Mouse (Mus musculus) c-Kit-negative CD71-positive TER-119-positive erythroid progenitor cells, embryonic 14.5 days (primary cell): ENCODE results near the gene Zfp664.
A peak's percentile ranks its signal among the peaks of the same experiment; 100 is the strongest.

Experiments
- DNase-seq: peaks from one replicate; pipeline ENCODE4 v3.0.0-alpha.2; 2013; ENCODE audit warnings: low read depth, low spot score

Zfp664 gene

GRCm38 (mm10) chr5:124872033-124872432, 9.5 kb downstream of the Zfp664 start:
- no peak for DNase-seq

- no peak for DNase-seq
Measured at GRCm38 (mm10) chr5:124873096-124873495, 10.6 kb downstream of the Zfp664 start.

GRCm38 (mm10) chr5:124873890-124874601, 11.6 kb downstream of the Zfp664 start:
- DNase-seq, result no peak

GRCm38 (mm10) chr5:124879251-124879650, 16.8 kb downstream of the Zfp664 start:
- no peak for DNase-seq

GRCm38 (mm10) chr5:124879801-124880200, 17.3 kb downstream of the Zfp664 start:
- DNase-seq, result no peak

- DNase-seq, result no peak
Measured at GRCm38 (mm10) chr5:124883877-124884276, 21.4 kb downstream of the Zfp664 start.

- DNase-seq, result no peak
Measured at GRCm38 (mm10) chr5:124888661-124889060, 26.2 kb downstream of the Zfp664 start.

GRCm38 (mm10) chr5:124891921-124892370, 29.5 kb downstream of the Zfp664 start:
- no peak for DNase-seq

GRCm38 (mm10) chr5:124896135-124896534, 33.6 kb downstream of the Zfp664 start:
- no peak for DNase-seq

GRCm38 (mm10) chr5:124899945-124900631, 37.6 kb downstream of the Zfp664 start:
- peak; percentile 38 for DNase-seq

GRCm38 (mm10) chr5:124900738-124901490, 38.4 kb downstream of the Zfp664 start:
- DNase-seq, result no peak

GRCm38 (mm10) chr5:124901675-124902074, 39.2 kb downstream of the Zfp664 start:
- no peak for DNase-seq

GRCm38 (mm10) chr5:124902195-124902594, 39.7 kb downstream of the Zfp664 start:
- no peak for DNase-seq

- DNase-seq, result no peak
Measured at GRCm38 (mm10) chr5:124903852-124904251, 41.4 kb downstream of the Zfp664 start.

- DNase-seq, result no peak
Measured at GRCm38 (mm10) chr5:124906890-124907289, 44.4 kb downstream of the Zfp664 start.

GRCm38 (mm10) chr5:124908860-124909259, 46.4 kb downstream of the Zfp664 start:
- no peak for DNase-seq

GRCm38 (mm10) chr5:124912276-124912675, 49.8 kb downstream of the Zfp664 start:
- DNase-seq, result no peak

GRCm38 (mm10) chr5:124912946-124913933, 50.7 kb downstream of the Zfp664 start:
- no peak for DNase-seq

- DNase-seq, result no peak
Measured at GRCm38 (mm10) chr5:124919798-124920197, 57.3 kb downstream of the Zfp664 start.

- no peak for DNase-seq
Measured at GRCm38 (mm10) chr5:124921410-124921809, 58.9 kb downstream of the Zfp664 start.
